Mouse (Mus musculus) G1E (cell line): ENCODE data around the gene Atpaf1. TPM values are rescaled to one million over a fixed set of nuclear protein-coding genes. Genes with fewer than 3 reads are reported as not detected.

Experiments
- ATAC-seq: 2 replicates; pipeline ENCODE4 v1.8.0; 2016; ENCODE audit warnings: mild to moderate bottlenecking; ENCODE audit not compliant: insufficient number of reproducible peaks, poor library complexity, low FRiP score, severe bottlenecking; ENCODE audit errors: extremely low read depth
- DNase-seq: peaks from one replicate; pipeline ENCODE4 v3.0.0; 2012; ENCODE audit warnings: low spot score
- H3K27me3 ChIP-seq: 2 replicates; pipeline ENCODE4 v1.6.1; 2012; ENCODE audit warnings: mild to moderate bottlenecking, low read length, inconsistent platforms; ENCODE audit not compliant: insufficient read depth
- H3K36me3 ChIP-seq: replicated peaks from 2 replicates; pipeline ENCODE3; 2012; ENCODE audit warnings: mild to moderate bottlenecking, inconsistent platforms
- H3K4me1 ChIP-seq: 2 replicates; pipeline ENCODE4 v1.6.1; 2012; ENCODE audit warnings: low read depth, low read length, inconsistent platforms, mixed read lengths; ENCODE audit not compliant: insufficient read depth
- H3K4me3 ChIP-seq: 2 replicates; pipeline ENCODE4 v1.5.1; 2012; ENCODE audit warnings: low read depth, mild to moderate bottlenecking, inconsistent platforms, low read length, moderate library complexity, mixed read lengths
- H3K9me3 ChIP-seq: replicated peaks from 2 replicates; pipeline ENCODE4 v1.6.1; 2012; ENCODE audit warnings: inconsistent platforms
- CTCF ChIP-seq: IDR thresholded peaks from 2 replicates; pipeline ENCODE4 v1.5.1; 2012; ENCODE audit warnings: low read depth, low read length, inconsistent platforms, mixed read lengths
- GATA1 ChIP-seq: IDR thresholded peaks from 2 replicates; pipeline ENCODE4 v1.6.1; 2012; ENCODE audit warnings: borderline replicate concordance, low read length, inconsistent platforms, mixed read lengths
- GATA2 ChIP-seq: IDR thresholded peaks from 2 replicates; pipeline ENCODE4 v1.6.1; 2012; ENCODE audit warnings: low read depth, low read length, inconsistent platforms, borderline replicate concordance
- POLR2AphosphoS5 ChIP-seq: IDR thresholded peaks from 2 replicates; pipeline ENCODE4 v1.6.1; 2012; ENCODE audit warnings: low read depth, low read length, inconsistent platforms; ENCODE audit not compliant: insufficient replicate concordance
- TAL1 ChIP-seq: conservative IDR thresholded peaks from 2 replicates; pipeline ENCODE4 v1.6.1; 2012; ENCODE audit warnings: low read depth, low read length, inconsistent platforms, mixed read lengths
- polyA plus RNA-seq: library from polyadenylated mRNA; stranded (reverse); fragments of >175 nt; gene quantifications from 2 replicates; pipeline ENCODE4 v1.2.3, GENCODE M21; 2012
- total RNA-seq, 2 experiments: library from RNA; stranded (forward) in 1 of 2; stranded (reverse) in 1 of 2; fragments of 200-1000 nt in 1 of 2; fragments of >200 nt in 1 of 2; fragmentation: Nextera tagmentation in 1 of 2; gene quantifications; 2 replicates each; pipeline ENCODE4 v1.2.3; 2014 to 2017

Atpaf1 gene
- total and polyA plus RNA-seq, 3 experiments = 11.1 to 26.9 (median 13.5) TPM

DNA sequence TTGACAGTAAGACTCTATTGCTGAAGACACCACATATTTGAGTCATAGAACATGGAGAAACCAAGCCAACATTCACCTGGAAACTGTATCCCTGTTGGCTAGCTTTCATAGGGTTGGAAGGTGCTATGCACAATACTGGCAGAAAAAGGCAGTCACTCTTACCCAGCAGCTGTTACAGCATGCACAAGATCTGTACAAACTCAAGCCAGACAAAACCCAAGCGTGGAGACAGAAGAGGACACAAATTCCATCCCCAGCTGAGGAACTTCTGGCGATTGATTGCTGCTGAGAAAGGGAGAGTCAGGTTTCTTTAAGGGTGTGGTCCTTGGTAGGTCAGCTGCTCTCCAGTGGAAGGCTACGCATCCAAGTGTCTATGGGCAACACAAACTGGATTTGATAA is 35.6 kb downstream of the Atpaf1 start:
- Histone ChIP-seq H3K4me1 (peaks cover 13% of the 10 kb centered on the region), H3K36me3 (peaks cover 37% of the 10 kb centered on the region), H3K9me3 (no peaks in the 10 kb centered on the region), H3K4me3 (no peak overlapping the region), H3K27me3 (peaks cover 2% of the 10 kb centered on the region; the same call in 1 of the 2 replicates)
- DNase-seq (no peak), ATAC-seq (no peak)
- TF ChIP-seq GATA1 (no peak), TAL1 (no peak), GATA2 (no peak), POLR2AphosphoS5 (no peak), CTCF (no peak)

DNA sequence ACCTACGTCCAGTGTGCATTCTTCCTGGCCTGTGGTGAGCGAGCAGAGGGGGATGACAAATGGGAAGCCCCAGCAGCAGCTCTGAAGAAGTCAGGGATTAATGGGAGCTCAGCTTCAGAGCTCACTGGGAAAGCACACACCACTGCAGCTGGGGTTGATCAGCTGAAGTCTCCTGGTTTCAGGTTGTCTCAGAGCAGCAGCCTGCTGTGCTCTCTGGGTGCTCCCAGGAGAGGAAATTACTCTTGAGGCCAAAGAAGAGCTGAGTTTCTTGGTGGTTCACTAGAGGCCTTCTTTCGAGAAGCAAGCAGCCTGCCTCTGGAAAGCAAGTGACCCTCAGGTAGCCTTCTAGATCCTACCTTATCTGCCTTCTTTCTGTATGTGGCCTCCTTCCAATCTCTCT is 36.3 kb downstream of the Atpaf1 start:
- H3K4me1 ChIP-seq = peaks cover 18% of the 10 kb centered on the region
- no peak for ATAC-seq
- no peaks in the 10 kb centered on the region for H3K9me3 ChIP-seq
- no peak for TF ChIP-seq CTCF
- no peak for TF ChIP-seq GATA2
- TF ChIP-seq TAL1 = no peak
- TF ChIP-seq GATA1 = no peak
- TF ChIP-seq POLR2AphosphoS5 = no peak
- H3K36me3 ChIP-seq = peaks cover 31% of the 10 kb centered on the region
- H3K27me3 ChIP-seq = peaks cover 2% of the 10 kb centered on the region; the same call in 1 of the 2 replicates
- H3K4me3 ChIP-seq = no peak overlapping the region
- DNase-seq = no peak

GRCm38 (mm10) chr4:115821431-115821830 is 36.8 kb downstream of the Atpaf1 start:
- peaks cover 2% of the 10 kb centered on the region; the same call in 1 of the 2 replicates for H3K27me3 ChIP-seq
- H3K4me1 ChIP-seq = peaks cover 18% of the 10 kb centered on the region
- no peaks in the 10 kb centered on the region for H3K9me3 ChIP-seq
- no peak overlapping the region for H3K4me3 ChIP-seq
- DNase-seq (no peak), ATAC-seq (no peak)
- TF ChIP-seq GATA2 = no peak
- TF ChIP-seq CTCF = no peak
- H3K36me3 ChIP-seq = peaks cover 26% of the 10 kb centered on the region

DNA sequence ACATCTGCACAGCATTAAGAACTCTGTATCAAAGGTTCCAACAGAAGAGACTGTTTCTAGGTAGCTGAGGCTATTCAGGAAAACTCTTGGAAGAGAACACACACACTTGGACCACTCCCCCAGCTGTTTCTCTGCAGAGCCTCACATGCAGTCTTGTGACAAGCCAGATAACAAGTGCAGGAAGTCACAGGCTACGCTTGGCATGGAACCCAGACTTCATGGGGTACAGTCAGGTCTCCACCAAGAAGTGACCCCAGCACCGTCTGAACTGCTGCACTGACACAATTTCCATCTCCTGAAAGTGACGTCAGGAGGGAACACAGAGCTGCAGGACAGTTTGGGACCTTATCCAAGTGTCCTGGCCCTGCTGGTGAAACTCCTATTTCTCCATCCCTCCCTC is 37.3 kb downstream of the Atpaf1 start:
- DNase-seq (no peak), ATAC-seq (no peak)
- no peak for TF ChIP-seq GATA1
- TF ChIP-seq CTCF = no peak
- no peak for TF ChIP-seq TAL1
- TF ChIP-seq GATA2 = no peak
- no peak for TF ChIP-seq POLR2AphosphoS5
- H3K36me3 ChIP-seq = peaks cover 22% of the 10 kb centered on the region
- H3K4me3 ChIP-seq = no peak overlapping the region
- H3K4me1 ChIP-seq = peaks cover 21% of the 10 kb centered on the region
- H3K9me3 ChIP-seq = no peaks in the 10 kb centered on the region
- peaks cover 2% of the 10 kb centered on the region; the same call in 1 of the 2 replicates for H3K27me3 ChIP-seq

GRCm38 (mm10) chr4:115824178-115824577 is 39.6 kb downstream of the Atpaf1 start:
- H3K9me3 ChIP-seq = no peaks in the 10 kb centered on the region
- peaks cover 14% of the 10 kb centered on the region for H3K36me3 ChIP-seq
- no peak overlapping the region for H3K4me3 ChIP-seq
- DNase-seq (no peak), ATAC-seq (no peak)
- TF ChIP-seq CTCF (no peak), GATA2 (no peak), GATA1 (no peak)
- peaks cover 42% of the 10 kb centered on the region for H3K4me1 ChIP-seq
- H3K27me3 ChIP-seq = peaks cover 2% of the 10 kb centered on the region; the same call in 1 of the 2 replicates

DNA sequence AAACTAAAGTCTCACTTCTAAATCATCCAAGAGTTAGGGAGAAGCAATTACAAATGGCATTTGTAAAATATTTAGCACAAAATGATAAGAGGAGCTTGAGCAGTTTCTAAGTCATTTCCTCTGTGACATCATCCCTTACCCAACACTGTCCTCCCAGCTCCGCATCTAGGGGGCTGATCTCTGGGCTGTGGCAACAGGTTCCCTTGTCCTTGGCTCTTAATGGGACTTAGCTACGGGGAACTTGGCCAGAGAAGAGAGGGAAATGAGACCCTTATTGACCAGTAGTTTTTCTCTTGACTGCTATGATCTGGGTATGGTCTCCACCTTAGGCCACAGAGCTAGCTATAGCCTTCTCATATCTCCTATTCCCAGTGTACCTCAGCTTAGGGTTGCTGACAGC is 40.7 kb downstream of the Atpaf1 start:
- DNase-seq = no peak
- Histone ChIP-seq H3K27me3 (peaks cover under 1% of the 10 kb centered on the region; the same call in 1 of the 2 replicates), H3K4me3 (no peak overlapping the region), H3K9me3 (no peaks in the 10 kb centered on the region), H3K36me3 (peaks cover 19% of the 10 kb centered on the region), H3K4me1 (peaks cover 46% of the 10 kb centered on the region)
- ATAC-seq = no peak
- TF ChIP-seq POLR2AphosphoS5 (no peak), TAL1 (no peak), CTCF (no peak), GATA1 (no peak), GATA2 (no peak)

GRCm38 (mm10) chr4:115827066-115827465 is 42.5 kb downstream of the Atpaf1 start:
- H3K4me1 ChIP-seq = peaks cover 46% of the 10 kb centered on the region
- no peak overlapping the region; the same call in 1 of the 2 replicates for H3K4me3 ChIP-seq

More at GRCm38 (mm10) chr4:115827066-115827465, 42.5 kb downstream of the Atpaf1 start:
- DNase-seq = no peak
- H3K27me3 ChIP-seq = no peaks in the 10 kb centered on the region
- no peaks in the 10 kb centered on the region for H3K9me3 ChIP-seq
- TF ChIP-seq GATA1 (no peak), CTCF (no peak), GATA2 (no peak), TAL1 (no peak), POLR2AphosphoS5 (no peak)
- ATAC-seq = no peak
- H3K36me3 ChIP-seq = peaks cover 30% of the 10 kb centered on the region
